Mouse (Mus musculus) MEL (cell line): ENCODE measurements around the gene Sec22b. TPM values are rescaled to one million over a fixed set of nuclear protein-coding genes. Genes with fewer than 3 reads are reported as not detected.

Experiments
- DNase-seq: peaks from one replicate; pipeline ENCODE4 v3.0.0; 2011; ENCODE audit warnings: low read depth, low spot score
- H3K27ac ChIP-seq: 2 replicates; pipeline ENCODE4 v1.5.1; 2012; ENCODE audit warnings: low read depth, mild to moderate bottlenecking, control low read depth, low read length, moderate library complexity; ENCODE audit not compliant: control insufficient read depth
- H3K27me3 ChIP-seq, 2 experiments: fragments of 150-350 bp in 1 of 2; sonication (generic) in 1 of 2; 2 replicates each; pipeline ENCODE4 v1.6.1; 2012; ENCODE audit warnings: low read length in 2 of 2, mild to moderate bottlenecking in 2 of 2, improper control_type of control experiment in 1 of 2, moderate library complexity in 1 of 2; ENCODE audit not compliant: insufficient read depth in 2 of 2, control insufficient read depth in 1 of 2
- H3K36me3 ChIP-seq, 2 experiments: 2 replicates each; pipeline ENCODE4 v1.6.1; 2012 to 2014; ENCODE audit warnings: low read length in 2 of 2, improper control_type of control experiment in 1 of 2, inconsistent platforms in 1 of 2, mild to moderate bottlenecking in 1 of 2; ENCODE audit not compliant: insufficient read depth in 2 of 2, control insufficient read depth in 1 of 2
- H3K4me1 ChIP-seq, 2 experiments: fragments of 150-350 bp in 1 of 2; sonication (generic) in 1 of 2; 2 replicates each; pipeline ENCODE4 v1.6.1; 2012; ENCODE audit warnings: low read length in 2 of 2, improper control_type of control experiment in 1 of 2, mild to moderate bottlenecking in 1 of 2; ENCODE audit not compliant: insufficient read depth in 2 of 2, control insufficient read depth in 1 of 2
- H3K4me3 ChIP-seq, 2 experiments: fragments of 150-350 bp in 1 of 2; sonication (generic) in 1 of 2; 2 replicates each; pipeline ENCODE4 v1.5.1; 2012; ENCODE audit warnings: low read depth in 2 of 2, low read length in 2 of 2, mild to moderate bottlenecking in 2 of 2, moderate library complexity in 2 of 2, control low read depth in 1 of 2, improper control_type of control experiment in 1 of 2; ENCODE audit not compliant: control insufficient read depth in 1 of 2, insufficient read depth in 1 of 2
- H3K79me2 ChIP-seq: 2 replicates; pipeline ENCODE4 v1.6.1; 2012; ENCODE audit warnings: mild to moderate bottlenecking, low read length, moderate library complexity; ENCODE audit not compliant: control insufficient read depth, poor library complexity, insufficient read depth
- H3K9ac ChIP-seq: 2 replicates; pipeline ENCODE4 v1.6.1; 2012; ENCODE audit warnings: low read depth, mild to moderate bottlenecking, control low read depth, low read length, moderate library complexity; ENCODE audit not compliant: control insufficient read depth, poor library complexity, severe bottlenecking
- H3K9me3 ChIP-seq: fragments of 150-350 bp; sonication (generic); replicated peaks from 2 replicates; pipeline ENCODE4 v1.6.1; 2012; ENCODE audit warnings: mild to moderate bottlenecking, low read length, improper control_type of control experiment, moderate library complexity; ENCODE audit not compliant: insufficient read depth
- BHLHE40 ChIP-seq: IDR thresholded peaks from 2 replicates; pipeline ENCODE4 v1.6.1; 2012; ENCODE audit warnings: low read depth, mild to moderate bottlenecking, inconsistent platforms, low read length, improper control_type of control experiment, borderline replicate concordance
- CHD1 ChIP-seq: IDR thresholded peaks from 2 replicates; pipeline ENCODE4 v1.6.1; 2012; ENCODE audit warnings: low read depth, mild to moderate bottlenecking, inconsistent platforms, low read length, improper control_type of control experiment
- CHD2 ChIP-seq: IDR thresholded peaks from 2 replicates; pipeline ENCODE4 v1.6.1; 2011; ENCODE audit warnings: low read length, improper control_type of control experiment
- CTCF ChIP-seq, 3 experiments: IDR thresholded peaks in 2 of 3; conservative IDR thresholded peaks in 1 of 3; 2 replicates each; pipeline ENCODE4 v1.5.1; 2011 to 2012; ENCODE audit warnings: low read length in 3 of 3, low read depth in 2 of 3, mild to moderate bottlenecking in 2 of 3, improper control_type of control experiment in 1 of 3, inconsistent platforms in 1 of 3, mixed read lengths in 1 of 3, moderate library complexity in 1 of 3; ENCODE audit not compliant: control insufficient read depth in 1 of 3, insufficient read depth in 1 of 3, poor library complexity in 1 of 3, severe bottlenecking in 1 of 3
- E2F4 ChIP-seq: IDR thresholded peaks from 2 replicates; pipeline ENCODE4 v1.6.1; 2011; ENCODE audit warnings: low read depth, low read length, improper control_type of control experiment, borderline replicate concordance
- ELF1 ChIP-seq: IDR thresholded peaks from 2 replicates; pipeline ENCODE4 v1.6.1; 2014; ENCODE audit warnings: low read depth, mild to moderate bottlenecking, inconsistent platforms, low read length, improper control_type of control experiment, moderate library complexity
- EP300 ChIP-seq, 2 experiments: IDR thresholded peaks; 2 replicates each; pipeline ENCODE4 v1.6.1; 2011; ENCODE audit warnings: improper control_type of control experiment in 2 of 2, low read length in 2 of 2, low read depth in 1 of 2, mild to moderate bottlenecking in 1 of 2
- ETS1 ChIP-seq: IDR thresholded peaks from 2 replicates; pipeline ENCODE4 v1.6.1; 2012; ENCODE audit warnings: low read depth, mild to moderate bottlenecking, inconsistent platforms, low read length, improper control_type of control experiment, moderate library complexity
- GABPA ChIP-seq: IDR thresholded peaks from 2 replicates; pipeline ENCODE4 v1.6.1; 2012; ENCODE audit warnings: low read depth, mild to moderate bottlenecking, inconsistent platforms, low read length, improper control_type of control experiment, moderate library complexity
- GATA1 ChIP-seq: IDR thresholded peaks from 2 replicates; pipeline ENCODE4 v1.6.1; 2011; ENCODE audit warnings: low read depth, low read length, improper control_type of control experiment
- HCFC1 ChIP-seq: IDR thresholded peaks from 2 replicates; pipeline ENCODE4 v1.6.1; 2012; ENCODE audit warnings: low read depth, mild to moderate bottlenecking, inconsistent platforms, low read length, improper control_type of control experiment, moderate library complexity
- JUND ChIP-seq: IDR thresholded peaks from 2 replicates; pipeline ENCODE4 v1.6.1; 2011; ENCODE audit warnings: low read depth, mild to moderate bottlenecking, improper control_type of control experiment, low read length
- KAT2A ChIP-seq: conservative IDR thresholded peaks from 2 replicates; pipeline ENCODE4 v1.6.1; 2012; ENCODE audit warnings: low read depth, low read length, improper control_type of control experiment, inconsistent platforms
- MAFK ChIP-seq: IDR thresholded peaks from 2 replicates; pipeline ENCODE4 v1.6.1; 2011; ENCODE audit warnings: low read depth, mild to moderate bottlenecking, low read length, improper control_type of control experiment, borderline replicate concordance
- MAX ChIP-seq: IDR thresholded peaks from 2 replicates; pipeline ENCODE4 v1.6.1; 2011; ENCODE audit warnings: low read length, improper control_type of control experiment
- MAZ ChIP-seq: IDR thresholded peaks from 2 replicates; pipeline ENCODE4 v1.6.1; 2012; ENCODE audit warnings: low read depth, mild to moderate bottlenecking, inconsistent platforms, low read length, improper control_type of control experiment
- MXI1 ChIP-seq: IDR thresholded peaks from 2 replicates; pipeline ENCODE4 v1.6.1; 2011; ENCODE audit warnings: mild to moderate bottlenecking, low read depth, low read length, improper control_type of control experiment
- MYB ChIP-seq: IDR thresholded peaks from 2 replicates; pipeline ENCODE4 v1.6.1; 2011; ENCODE audit warnings: mild to moderate bottlenecking, low read depth, low read length, improper control_type of control experiment
- MYC ChIP-seq: IDR thresholded peaks from 2 replicates; pipeline ENCODE4 v1.6.1; 2011; ENCODE audit warnings: low read depth, mild to moderate bottlenecking, low read length, improper control_type of control experiment, moderate library complexity
- NELFE ChIP-seq: IDR thresholded peaks from 2 replicates; pipeline ENCODE4 v1.6.1; 2011; ENCODE audit warnings: low read depth, low read length, improper control_type of control experiment
- NRF1 ChIP-seq: IDR thresholded peaks from 2 replicates; pipeline ENCODE4 v1.6.1; 2014; ENCODE audit warnings: low read depth, mild to moderate bottlenecking, inconsistent platforms, low read length, improper control_type of control experiment, moderate library complexity; ENCODE audit not compliant: poor library complexity, insufficient read depth, severe bottlenecking
- POLR2A ChIP-seq, 2 experiments: IDR thresholded peaks; 2 replicates each; pipeline ENCODE4 v1.6.1; 2011 to 2012; ENCODE audit warnings: low read length in 2 of 2, mild to moderate bottlenecking in 2 of 2, control low read depth in 1 of 2, improper control_type of control experiment in 1 of 2, low read depth in 1 of 2, moderate library complexity in 1 of 2; ENCODE audit not compliant: control insufficient read depth in 1 of 2, insufficient read depth in 1 of 2, poor library complexity in 1 of 2
- POLR2AphosphoS5 ChIP-seq: IDR thresholded peaks from 2 replicates; pipeline ENCODE4 v1.6.1; 2012; ENCODE audit warnings: low read depth, borderline replicate concordance, mild to moderate bottlenecking, inconsistent platforms, low read length, moderate library complexity, mixed read lengths
- RAD21 ChIP-seq: IDR thresholded peaks from 2 replicates; pipeline ENCODE4 v1.6.1; 2011; ENCODE audit warnings: mild to moderate bottlenecking, low read depth, low read length, improper control_type of control experiment
- RCOR1 ChIP-seq: IDR thresholded peaks from 2 replicates; pipeline ENCODE4 v1.6.1; 2012; ENCODE audit warnings: low read depth, mild to moderate bottlenecking, inconsistent platforms, low read length, improper control_type of control experiment
- SIN3A ChIP-seq: IDR thresholded peaks from 2 replicates; pipeline ENCODE4 v1.6.1; 2012; ENCODE audit warnings: low read length, improper control_type of control experiment, inconsistent platforms
- SMC3 ChIP-seq: IDR thresholded peaks from 2 replicates; pipeline ENCODE4 v1.6.1; 2011; ENCODE audit warnings: low read depth, low read length, improper control_type of control experiment
- TAL1 ChIP-seq: IDR thresholded peaks from 2 replicates; pipeline ENCODE4 v1.6.1; 2012; ENCODE audit warnings: mild to moderate bottlenecking, inconsistent platforms, low read length, moderate library complexity, mixed read lengths
- TBP ChIP-seq: IDR thresholded peaks from 2 replicates; pipeline ENCODE4 v1.8.0; 2011; ENCODE audit warnings: low read depth, low read length, improper control_type of control experiment
- TCF12 ChIP-seq: IDR thresholded peaks from 2 replicates; pipeline ENCODE4 v1.6.1; 2014; ENCODE audit warnings: low read depth, mild to moderate bottlenecking, inconsistent platforms, low read length, improper control_type of control experiment, moderate library complexity
- UBTF ChIP-seq: IDR thresholded peaks from 2 replicates; pipeline ENCODE4 v1.6.1; 2012; ENCODE audit warnings: low read depth, mild to moderate bottlenecking, inconsistent platforms, low read length, improper control_type of control experiment, moderate library complexity, borderline replicate concordance; ENCODE audit not compliant: insufficient read depth
- USF1 ChIP-seq: IDR thresholded peaks from 2 replicates; pipeline ENCODE4 v1.6.1; 2014; ENCODE audit warnings: low read depth, mild to moderate bottlenecking, inconsistent platforms, low read length, improper control_type of control experiment, moderate library complexity
- USF2 ChIP-seq, 2 experiments: IDR thresholded peaks; 2 replicates each; pipeline ENCODE4 v1.6.1; 2011 to 2012; ENCODE audit warnings: improper control_type of control experiment in 2 of 2, low read length in 2 of 2, borderline replicate concordance in 1 of 2, inconsistent platforms in 1 of 2, low read depth in 1 of 2, mild to moderate bottlenecking in 1 of 2; ENCODE audit not compliant: insufficient read depth in 1 of 2
- ZMIZ1 ChIP-seq: IDR thresholded peaks from 2 replicates; pipeline ENCODE4 v1.6.1; 2012; ENCODE audit warnings: low read depth, mild to moderate bottlenecking, inconsistent platforms, low read length, improper control_type of control experiment, moderate library complexity
- polyA plus RNA-seq, 2 experiments: library from polyadenylated mRNA; stranded (reverse) in 1 of 2; unstranded in 1 of 2; fragments of >175 nt in 1 of 2; fragments of >200 nt in 1 of 2; gene quantifications; 2 replicates each; pipeline versions ENCODE4 v1.2.1 to v1.2.4; 2012; ENCODE audit warnings: low replicate concordance in 2 of 2, low read depth in 1 of 2; ENCODE audit not compliant: insufficient read length in 2 of 2, insufficient read depth in 1 of 2, missing spikeins in 1 of 2
- total RNA-seq: library from RNA; depleted of rRNA; stranded (reverse); fragments of 300-350 nt; gene quantifications from 2 replicates; pipeline ENCODE4 v1.2.3, GENCODE M21; 2012

Sec22b gene
- total and polyA plus RNA-seq, 3 experiments, result 36.8 to 43.3 TPM; not detected in 1

- no peaks in the 10 kb centered on the region for H3K27me3 ChIP-seq
- H3K4me1 ChIP-seq, result peaks cover 52 to 73% of the 10 kb centered on the region in 2 experiments
- no peaks in the 10 kb centered on the region for H3K9me3 ChIP-seq
- DNase-seq, result peak; percentile 89
- H3K9ac ChIP-seq, result peak overlapping the region; percentile 69
- TF ChIP-seq MYB, result peak; percentile 90
- 0 out of 2 replicates have a peak, but pooled peaks have one; percentile 33 for TF ChIP-seq HCFC1
- TF ChIP-seq ETS1, result peak; percentile 81
- TF ChIP-seq MYC, result no peak
- peak; percentile 40; the same call in 1 of the 2 replicates for TF ChIP-seq MAX
- TF ChIP-seq MAZ, result no peak
- peak; percentile 52; the same call in 1 of the 2 replicates for TF ChIP-seq TCF12
- TF ChIP-seq SIN3A, result peak; percentile 72
- no peak for TF ChIP-seq SMC3
- no peak for TF ChIP-seq USF1
- TF ChIP-seq RCOR1, result peak; percentile 84; the same call in 1 of the 2 replicates
- no peak for TF ChIP-seq CHD1
- no peak for TF ChIP-seq MXI1
- no peak for TF ChIP-seq CHD2
- TF ChIP-seq CTCF (IDR thresholded peaks at IDR 0.05 in 2 of 3, conservative IDR thresholded peaks at IDR 0.05 in 1 of 3; ENCODE audit: control insufficient read depth in 1 of 3, insufficient read depth in 1 of 3, low read depth in 2 of 3, low read length in 3 of 3, poor library complexity in 1 of 3, severe bottlenecking in 1 of 3), result peak in 1 of 3 experiments; percentile 28; a peak in 1 of 6 replicates
- no peak for TF ChIP-seq BHLHE40
- TF ChIP-seq POLR2A (IDR thresholded peaks at IDR 0.05; ENCODE audit: control insufficient read depth in 1 of 2, insufficient read depth in 1 of 2, low read depth in 1 of 2, low read length in 2 of 2, poor library complexity in 1 of 2), result peak in 1 of 2 experiments; percentile 59; a peak in 2 of 4 replicates
- no peak for TF ChIP-seq MAFK
- TF ChIP-seq EP300 (IDR thresholded peaks at IDR 0.05; ENCODE audit: low read depth in 1 of 2, low read length in 2 of 2), result peak; percentile 87 to 90
- peak; percentile 86 for TF ChIP-seq TAL1
- no peak for TF ChIP-seq NRF1
- peak; percentile 26; the same call in 1 of the 2 replicates for TF ChIP-seq JUND
- TF ChIP-seq E2F4, result 0 out of 2 replicates have a peak, but pooled peaks have one; percentile 12
- TF ChIP-seq GATA1, result peak; percentile 88
- no peak for TF ChIP-seq UBTF
- TF ChIP-seq POLR2AphosphoS5, result no peak
- TF ChIP-seq ZMIZ1, result peak; percentile 63; the same call in 1 of the 2 replicates
- peak; percentile 86 for TF ChIP-seq TBP
- TF ChIP-seq ELF1, result no peak
- TF ChIP-seq RAD21, result no peak
- 0 out of 2 replicates have a peak, but pooled peaks have one; percentile 21 for TF ChIP-seq GABPA
- no peak for TF ChIP-seq KAT2A
- peak; percentile 51; the same call in 1 of the 2 replicates for TF ChIP-seq NELFE
- no peak for TF ChIP-seq USF2 (IDR thresholded peaks at IDR 0.05; ENCODE audit: borderline replicate concordance in 1 of 2, insufficient read depth in 1 of 2, low read depth in 1 of 2, low read length in 2 of 2)
- peaks cover 2% of the 10 kb centered on the region; the same call in 1 of the 2 replicates for H3K79me2 ChIP-seq
- H3K4me3 ChIP-seq, result peak overlapping the region; percentile 41 to 52
- peak overlapping the region; percentile 99 for H3K27ac ChIP-seq
- H3K36me3 ChIP-seq, result peaks cover 0 to 54% of the 10 kb centered on the region in 2 experiments; a peak in 2 of 4 replicates
These were observed 36.3 kb downstream of the Sec22b start for GRCm38 (mm10) chr3:97937068-97937944.
